Mouse (Mus musculus): ENCODE results near the gene Sltm.

DNA sequence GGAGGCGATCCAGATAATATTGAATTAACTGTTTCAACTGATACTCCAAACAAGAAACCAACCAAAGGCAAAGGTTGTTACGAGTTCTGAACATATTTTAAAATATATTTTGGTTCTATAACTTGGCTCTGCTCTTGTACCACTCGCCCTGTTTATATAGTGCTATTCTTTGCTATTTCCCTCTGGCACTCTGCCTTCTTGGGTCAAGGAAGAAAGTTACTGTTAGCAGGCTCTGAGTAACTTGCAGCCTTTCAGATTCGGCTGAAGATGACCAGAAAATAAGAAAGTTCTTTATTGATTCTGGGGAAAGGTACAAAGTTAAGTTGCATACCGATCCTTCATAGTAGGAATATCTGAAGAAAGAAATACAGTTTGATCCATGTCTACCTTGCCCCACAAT is 1.4 kb downstream of the Sltm start:
- TF ChIP-seq CHD2 (IDR thresholded peaks at IDR 0.05; ENCODE audit: low read depth, low read length) (no peak), ZNF384 (IDR thresholded peaks at IDR 0.05; ENCODE audit: low read depth, low read length) (no peak), ZC3H11A (IDR thresholded peaks at IDR 0.05; ENCODE audit: borderline replicate concordance, low read depth, low read length) (no peak), MAFK (IDR thresholded peaks at IDR 0.05; ENCODE audit: insufficient read depth, low read depth, low read length) (no peak)

Measured in ES-E14 (cell line).